Comparison of ENCODE assay signal across 9 mouse cellular contexts in the genomic region with DNA sequence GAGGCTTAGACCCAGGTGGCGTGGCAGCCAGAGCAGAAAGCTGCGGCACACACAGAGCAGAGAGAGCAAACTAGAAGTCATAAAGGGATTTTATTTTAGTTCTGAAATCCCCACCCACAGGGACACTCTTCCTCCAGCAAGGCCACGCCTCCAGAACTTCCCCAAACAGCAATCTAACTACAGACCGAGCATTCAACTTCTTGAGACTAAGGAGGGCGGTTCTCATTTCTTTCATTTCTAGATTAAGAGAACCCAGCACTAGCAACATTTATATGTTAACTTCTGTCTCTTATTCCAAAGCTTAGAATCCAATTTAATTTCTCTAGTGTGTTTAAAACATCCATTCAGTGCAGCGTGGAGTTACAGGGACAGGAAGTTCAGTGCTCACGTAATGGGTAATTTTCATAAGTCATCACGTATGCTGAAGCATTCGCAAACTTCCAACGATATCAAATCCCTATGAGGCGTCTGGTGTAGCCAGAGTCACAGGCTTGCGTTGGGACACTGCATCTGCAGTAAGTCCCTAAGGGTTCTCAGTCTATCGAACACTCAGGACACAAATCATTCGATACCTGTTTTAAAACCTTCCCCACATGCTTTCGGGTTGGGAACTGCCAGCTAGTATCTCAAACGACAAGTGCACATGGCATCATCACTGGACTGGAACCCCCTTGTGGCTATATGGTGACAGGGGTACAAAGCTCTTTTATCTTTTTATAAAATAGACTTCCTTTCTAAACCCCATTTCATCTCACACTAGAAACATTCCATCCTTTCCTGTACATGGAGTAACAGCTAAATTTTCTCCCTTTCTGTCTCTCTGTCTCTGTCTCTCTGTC. TPM values are rescaled to one million over a fixed set of nuclear protein-coding genes. Genes with fewer than 3 reads are reported as not detected.
A peak's percentile ranks its signal among the peaks of the same experiment; 100 is the strongest.
DNase-seq lines count a peak whose midpoint lies in the region; ATAC-seq and TF ChIP-seq lines count a peak whose summit lies in the region.
"Had no signal": no experiment of that assay in that cellular context is flagged by ENCODE, and none has a peak within 500 bp of the region (broad histone marks: within the 10 kb centered on the region; RNA-seq: fewer than 3 reads in every experiment).

No protein-coding gene starts in this region.

- peak; percentile 52 for DNase-seq in heart, adult 8-10 months (ENCODE audit: low spot score)
- DNase-seq in heart, postnatal 25 days (ENCODE audit: low spot score), result no peak
- peak; percentile 90 for DNase-seq in MEL (ENCODE audit: low read depth, low spot score)
- DNase-seq in midbrain, embryonic 14.5 days, result no peak
- DNase-seq in ovary, postnatal 14 days (ENCODE audit: low spot score), result no peak
- no peak for DNase-seq in ovary, postnatal 36 days (ENCODE audit: low spot score)

- peak overlapping the region; percentile 29; the same call in 1 of the 2 replicates for H3K4me2 ChIP-seq in intestine, embryonic 15.5 days (replicated peaks)
- H3K4me2 ChIP-seq in midbrain, embryonic 14.5 days (ENCODE audit: low read length), result no peak overlapping the region

- H3K27me3 ChIP-seq in MEL (ENCODE audit: control insufficient read depth in 1 of 2, insufficient read depth in 2 of 2, low read length in 2 of 2), result no peaks in the 10 kb centered on the region
- H3K27me3 ChIP-seq in intestine, embryonic 15.5 days (replicated peaks), result no peaks in the 10 kb centered on the region
- H3K27me3 ChIP-seq in midbrain, embryonic 14.5 days (ENCODE audit: control insufficient read depth, insufficient read depth, low read length), result no peaks in the 10 kb centered on the region

- 56% methylated on average over 16 of the region's 16 CpGs for WGBS in intestine, embryonic 15.5 days
- 83% methylated on average over 16 of the region's 16 CpGs for WGBS in midbrain, embryonic 14.5 days

- peak; percentile 57; the same call in 1 of the 2 replicates for ATAC-seq in intestine, embryonic 15.5 days
- ATAC-seq in monocyte, adult 5-6 weeks (replicated peaks; ENCODE audit: insufficient number of reproducible peaks, low FRiP score, low TSS enrichment, poor library complexity, severe bottlenecking), result peak; percentile 75
- ATAC-seq in midbrain, embryonic 14.5 days (ENCODE audit: low FRiP score, low TSS enrichment), result no peak

- H3K4me3 ChIP-seq in MEL (ENCODE audit: control insufficient read depth in 1 of 2, insufficient read depth in 1 of 2, low read depth in 2 of 2, low read length in 2 of 2), result peak overlapping the region; percentile 33 to 75
- H3K4me3 ChIP-seq in intestine, embryonic 15.5 days (replicated peaks), result no peak overlapping the region
- H3K4me3 ChIP-seq in midbrain, embryonic 14.5 days (replicated peaks; ENCODE audit: low read depth, low read length), result no peak overlapping the region
- H3K4me3 ChIP-seq: layer of hippocampus, adult 2 months had no signal

- H3K79me2 ChIP-seq in MEL (ENCODE audit: control insufficient read depth, insufficient read depth, low read length, poor library complexity), result no peaks in the 10 kb centered on the region

- H3K9me3 ChIP-seq in MEL (replicated peaks; ENCODE audit: insufficient read depth, low read length), result no peaks in the 10 kb centered on the region
- no peaks in the 10 kb centered on the region for H3K9me3 ChIP-seq in intestine, embryonic 15.5 days
- H3K9me3 ChIP-seq in midbrain, embryonic 14.5 days (ENCODE audit: control insufficient read depth, low read length), result no peaks in the 10 kb centered on the region

- TF ChIP-seq POLR2A in MEL (IDR thresholded peaks at IDR 0.05; ENCODE audit: control insufficient read depth in 1 of 2, insufficient read depth in 1 of 2, low read depth in 1 of 2, low read length in 2 of 2, poor library complexity in 1 of 2), result peak; percentile 31 to 69; a peak in 2 of 4 replicates

- peak overlapping the region; percentile 35 for H3K9ac ChIP-seq in MEL (ENCODE audit: control insufficient read depth, low read depth, low read length, poor library complexity, severe bottlenecking)
- no peak overlapping the region for H3K9ac ChIP-seq in intestine, embryonic 15.5 days
- no peak overlapping the region for H3K9ac ChIP-seq in midbrain, embryonic 14.5 days (replicated peaks; ENCODE audit: low read length)

- TF ChIP-seq EP300 in MEL (IDR thresholded peaks at IDR 0.05; ENCODE audit: low read depth in 1 of 2, low read length in 2 of 2), result peak; percentile 17 to 24; a peak in 2 of 4 replicates

- TF ChIP-seq RAD21 in MEL (IDR thresholded peaks at IDR 0.05; ENCODE audit: low read depth, low read length), result no peak

- peak overlapping the region; percentile 17 for H3K27ac ChIP-seq in MEL (ENCODE audit: control insufficient read depth, low read depth, low read length)
- peak overlapping the region; percentile 27; the same call in 1 of the 2 replicates for H3K27ac ChIP-seq in intestine, embryonic 15.5 days
- H3K27ac ChIP-seq in midbrain, embryonic 14.5 days (replicated peaks; ENCODE audit: low read depth, low read length), result no peak overlapping the region
- H3K27ac ChIP-seq: layer of hippocampus, adult 2 months had no signal

- TF ChIP-seq CTCF in MEL (IDR thresholded peaks at IDR 0.05 in 2 of 3, conservative IDR thresholded peaks at IDR 0.05 in 1 of 3; ENCODE audit: control insufficient read depth in 1 of 3, insufficient read depth in 1 of 3, low read depth in 2 of 3, low read length in 3 of 3, poor library complexity in 1 of 3, severe bottlenecking in 1 of 3), result peak in 1 of 3 experiments; percentile 7; a peak in 1 of 6 replicates

- H3K36me3 ChIP-seq in MEL (ENCODE audit: control insufficient read depth in 1 of 2, insufficient read depth in 2 of 2, low read length in 2 of 2), result peaks cover 0 to 13% of the 10 kb centered on the region in 2 experiments; a peak in 2 of 4 replicates
- H3K36me3 ChIP-seq in intestine, embryonic 15.5 days, result no peaks in the 10 kb centered on the region
- no peaks in the 10 kb centered on the region for H3K36me3 ChIP-seq in midbrain, embryonic 14.5 days (ENCODE audit: control insufficient read depth, insufficient read depth, low read length)

- intact Hi-C loops in heart, postnatal 25 days (cut with DNase I), result no loop called here

- H3K4me1 ChIP-seq in MEL (ENCODE audit: control insufficient read depth in 1 of 2, insufficient read depth in 2 of 2, low read length in 2 of 2), result peaks cover 5 to 11% of the 10 kb centered on the region in 2 experiments
- H3K4me1 ChIP-seq in intestine, embryonic 15.5 days (replicated peaks), result peaks cover 5% of the 10 kb centered on the region; the same call in 1 of the 2 replicates
- no peaks in the 10 kb centered on the region for H3K4me1 ChIP-seq in midbrain, embryonic 14.5 days (ENCODE audit: control insufficient read depth, insufficient read depth, low read length)

TF ChIP-seq in MEL, 35 proteins besides CTCF, POLR2A, EP300 and RAD21:
- no peak for TF ChIP-seq CHD2 (IDR thresholded peaks at IDR 0.05; ENCODE audit: low read length)
- TF ChIP-seq MAX (IDR thresholded peaks at IDR 0.05; ENCODE audit: low read length), result peak; percentile 67
- no peak for TF ChIP-seq ZKSCAN1 (IDR thresholded peaks at IDR 0.05; ENCODE audit: low read depth, low read length)
- peak; percentile 27; the same call in 1 of the 2 replicates for TF ChIP-seq MYC (IDR thresholded peaks at IDR 0.05; ENCODE audit: low read depth, low read length)
- TF ChIP-seq JUND (IDR thresholded peaks at IDR 0.05; ENCODE audit: low read depth, low read length), result no peak
- TF ChIP-seq CHD1 (IDR thresholded peaks at IDR 0.05; ENCODE audit: low read depth, low read length), result no peak
- TF ChIP-seq ZNF384 (IDR thresholded peaks at IDR 0.05; ENCODE audit: low read depth, low read length), result no peak
- 0 out of 2 replicates have a peak, but pooled peaks have one; percentile 5 for TF ChIP-seq ELF1 (IDR thresholded peaks at IDR 0.05; ENCODE audit: low read depth, low read length)
- no peak for TF ChIP-seq POLR2AphosphoS2 (IDR thresholded peaks at IDR 0.05; ENCODE audit: low read length)
- TF ChIP-seq NELFE (IDR thresholded peaks at IDR 0.05; ENCODE audit: low read depth, low read length), result peak; percentile 56
- TF ChIP-seq USF2 (IDR thresholded peaks at IDR 0.05; ENCODE audit: borderline replicate concordance in 1 of 2, insufficient read depth in 1 of 2, low read depth in 1 of 2, low read length in 2 of 2), result no peak
- TF ChIP-seq ETS1 (IDR thresholded peaks at IDR 0.05; ENCODE audit: low read depth, low read length), result no peak
- no peak for TF ChIP-seq SMC3 (IDR thresholded peaks at IDR 0.05; ENCODE audit: low read depth, low read length)
- 0 out of 2 replicates have a peak, but pooled peaks have one; percentile 10 for TF ChIP-seq HCFC1 (IDR thresholded peaks at IDR 0.05; ENCODE audit: low read depth, low read length)
- TF ChIP-seq SIN3A (IDR thresholded peaks at IDR 0.05; ENCODE audit: low read length), result peak; percentile 63; the same call in 1 of the 2 replicates
- peak; percentile 70 for TF ChIP-seq TBP (IDR thresholded peaks at IDR 0.05; ENCODE audit: low read depth, low read length)
- TF ChIP-seq MXI1 (IDR thresholded peaks at IDR 0.05; ENCODE audit: low read depth, low read length), result no peak
- TF ChIP-seq GATA1 (IDR thresholded peaks at IDR 0.05; ENCODE audit: low read depth, low read length), result no peak
- TF ChIP-seq KAT2A (conservative IDR thresholded peaks at IDR 0.05; ENCODE audit: low read depth, low read length), result no peak
- no peak for TF ChIP-seq RCOR1 (IDR thresholded peaks at IDR 0.05; ENCODE audit: low read depth, low read length)
TF ChIP-seq in MEL: peak in this region for 7.

RNA-seq across cellular contexts. Expression of a gene that starts 18.7 kb away (rescaled TPM):
- 1 to 10 TPM; 1.6 to 3.5 (median 2.8) TPM for total RNA-seq in heart, adult 8-10 months (2022)
- total RNA-seq in heart, postnatal 25 days (2021), result 1 to 10 TPM; 2.9 to 4.7 TPM
- total RNA-seq in MEL (2012; rRNA removed), result 0.08 and 0.16 TPM in 2 replicates
- under 1 TPM in 1 of 2 experiments, not detected in 1; 0.22 TPM for polyA plus RNA-seq in MEL (2012; ENCODE audit: insufficient read depth in 1 of 2, insufficient read length in 2 of 2, low read depth in 1 of 2, low replicate concordance in 2 of 2, missing spikeins in 1 of 2)
- polyA plus RNA-seq in intestine, embryonic 15.5 days (2015; fragmentation: Nextera tagmentation; extraction: Ambion mirVana), result 13.1 and 14.7 TPM in 2 replicates
- total RNA-seq in monocyte, adult 5-6 weeks (2017), result not detected in 3 replicates
- polyA plus RNA-seq in midbrain, embryonic 14.5 days (2014; fragmentation: Nextera tagmentation; extraction: Ambion mirVana), result 2.5 and 4.1 TPM in 2 replicates

RNA-seq across cellular contexts. Expression of a gene that starts 45.9 kb away (rescaled TPM):
- 10 to 100 TPM; 10.1 to 13.7 (median 12.7) TPM for total RNA-seq in heart, adult 8-10 months (2022)
- total RNA-seq in heart, postnatal 25 days (2021), result 10 to 100 TPM; 14.7 to 15.6 TPM
- total RNA-seq in MEL (2012; rRNA removed), result 18.8 and 19.3 TPM in 2 replicates
- 10 to 100 TPM; 23.7 to 52.2 TPM for polyA plus RNA-seq in MEL (2012; ENCODE audit: insufficient read depth in 1 of 2, insufficient read length in 2 of 2, low read depth in 1 of 2, low replicate concordance in 2 of 2, missing spikeins in 1 of 2)
- 16.1 and 16.3 TPM in 2 replicates for polyA plus RNA-seq in intestine, embryonic 15.5 days (2015; fragmentation: Nextera tagmentation; extraction: Ambion mirVana)
- 17.7 to 29.1 TPM (median 22.7 TPM) in 3 replicates for total RNA-seq in monocyte, adult 5-6 weeks (2017)
- 28.2 and 35.9 TPM in 2 replicates for polyA plus RNA-seq in midbrain, embryonic 14.5 days (2014; fragmentation: Nextera tagmentation; extraction: Ambion mirVana)

Comparison
In these comparisons a context has a peak if more than half of its experiments do, and no peak if none do; other contexts are left out.
1. DNase-seq: peak in heart, adult 8-10 months (single experiment) and MEL (single experiment); none in heart, postnatal 25 days (single experiment), midbrain, embryonic 14.5 days (single experiment), ovary, postnatal 14 days (single experiment) and ovary, postnatal 36 days (single experiment).
2. H3K4me3 ChIP-seq: peak in MEL (2 of 2); none in intestine, embryonic 15.5 days (single experiment) and midbrain, embryonic 14.5 days (single experiment).